Mouse (Mus musculus): ENCODE results near the gene Mgea5.

Gene Mgea5

DNA sequence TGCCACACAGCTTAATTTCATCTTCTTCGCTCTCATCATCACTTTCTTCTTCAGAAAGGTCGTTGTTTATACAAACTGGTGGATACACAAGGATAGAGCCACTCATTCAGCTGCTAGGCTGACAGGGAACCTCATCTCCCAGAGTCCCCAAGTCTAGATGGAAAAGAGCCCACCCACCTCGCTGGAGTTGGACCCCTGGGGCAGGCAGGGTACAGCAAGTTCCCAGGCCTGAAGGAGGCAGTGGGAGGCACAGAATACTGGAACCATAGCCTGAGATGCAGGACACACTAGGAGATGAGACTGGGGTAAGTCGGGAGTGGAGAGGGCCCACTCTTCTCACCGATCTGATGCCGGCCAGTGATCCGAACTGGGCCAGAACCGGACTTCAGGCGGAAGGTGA is 35.4 kb downstream of the Mgea5 start:
- DNase-seq (ENCODE audit: low spot score in 2 of 2): no peak

GRCm38 (mm10) chr19:45747028-45747867 is 36.4 kb downstream of the Mgea5 start:
- peak; percentile 72 to 81 for DNase-seq (ENCODE audit: low spot score in 2 of 2)

- DNase-seq (ENCODE audit: low spot score in 2 of 2): peak; percentile 55 to 59
These were observed 37.2 kb downstream of the Mgea5 start for GRCm38 (mm10) chr19:45746153-45747020.

- DNase-seq (ENCODE audit: low spot score in 2 of 2): no peak
These were observed 38.1 kb downstream of the Mgea5 start for GRCm38 (mm10) chr19:45745344-45746152.

- no peak for DNase-seq (ENCODE audit: low spot score in 2 of 2)
These were observed 40.0 kb downstream of the Mgea5 start for GRCm38 (mm10) chr19:45743619-45744018.

GRCm38 (mm10) chr19:45742984-45743575 is 40.6 kb downstream of the Mgea5 start:
- no peak for DNase-seq (ENCODE audit: low spot score in 2 of 2)

- no peak for DNase-seq (ENCODE audit: low spot score in 2 of 2)
These were observed 41.2 kb downstream of the Mgea5 start, which contains the start of gene Fgf8 for GRCm38 (mm10) chr19:45742218-45742983. TSS of gene Fgf8 (minus strand) at chr19:45742915.

- DNase-seq (ENCODE audit: low spot score in 2 of 2): no peak
These were observed 42.0 kb downstream of the Mgea5 start for GRCm38 (mm10) chr19:45741431-45742217.

- DNase-seq (ENCODE audit: low spot score in 2 of 2): no peak
These were observed 42.8 kb downstream of the Mgea5 start for GRCm38 (mm10) chr19:45740817-45741216.

DNA sequence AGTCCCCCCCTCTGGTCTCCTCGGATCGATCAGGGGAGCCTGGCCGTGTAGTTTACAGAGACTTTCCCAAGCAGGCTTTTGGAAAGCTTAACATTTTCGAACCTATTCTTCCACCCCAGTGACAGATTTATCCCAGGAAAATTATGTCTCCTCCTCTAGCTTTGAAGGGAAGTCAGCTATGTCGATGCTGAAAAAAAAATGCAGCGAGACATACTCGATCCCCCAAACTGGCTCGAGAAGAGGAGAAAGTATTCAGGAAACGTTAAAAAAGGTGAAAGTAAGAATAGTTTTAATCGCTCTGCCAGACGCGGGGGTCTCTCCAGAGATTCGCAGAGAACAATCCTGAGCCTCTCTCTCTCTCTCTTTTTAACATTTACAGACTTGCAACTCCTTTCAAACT is 43.4 kb downstream of the Mgea5 start:
- DNase-seq (ENCODE audit: low spot score in 2 of 2): no peak

GRCm38 (mm10) chr19:45738521-45738920 is 45.1 kb downstream of the Mgea5 start:
- DNase-seq (ENCODE audit: low spot score in 2 of 2): no peak

- DNase-seq (ENCODE audit: low spot score in 2 of 2): no peak
These were observed 45.7 kb downstream of the Mgea5 start for GRCm38 (mm10) chr19:45737846-45738484.

DNA sequence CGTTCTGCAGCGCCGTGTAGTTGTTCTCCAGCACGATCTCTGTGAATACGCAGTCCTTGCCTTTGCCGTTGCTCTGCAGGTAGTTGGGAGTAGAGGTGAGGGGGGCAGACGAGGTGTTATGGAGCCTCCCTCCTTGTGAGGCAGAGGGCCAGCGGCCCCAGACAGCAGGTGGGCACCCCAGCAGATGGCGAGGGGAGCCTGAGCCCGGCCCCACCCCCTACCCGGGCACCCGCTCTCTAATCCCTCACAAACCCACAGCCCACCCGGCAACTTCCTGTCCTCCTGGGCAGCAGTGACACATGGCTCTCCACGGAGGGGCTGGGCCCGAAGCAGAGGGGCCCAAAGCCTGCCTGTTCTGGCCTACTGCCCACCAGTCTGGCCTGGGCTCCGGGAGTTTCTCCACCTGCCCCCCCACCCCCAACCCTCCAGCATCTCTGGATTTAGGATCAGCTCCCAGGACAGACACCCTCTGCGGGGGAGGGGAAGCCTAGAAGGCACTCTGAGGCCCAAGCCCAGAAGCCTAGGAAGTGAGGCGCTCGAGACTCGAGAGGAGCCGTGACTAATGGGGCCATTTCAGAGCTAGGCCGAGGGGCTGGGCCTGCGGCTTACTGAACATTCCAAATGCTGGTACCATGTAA is 46.3 kb downstream of the Mgea5 start:
- DNase-seq (ENCODE audit: low spot score in 2 of 2): no peak

DNA sequence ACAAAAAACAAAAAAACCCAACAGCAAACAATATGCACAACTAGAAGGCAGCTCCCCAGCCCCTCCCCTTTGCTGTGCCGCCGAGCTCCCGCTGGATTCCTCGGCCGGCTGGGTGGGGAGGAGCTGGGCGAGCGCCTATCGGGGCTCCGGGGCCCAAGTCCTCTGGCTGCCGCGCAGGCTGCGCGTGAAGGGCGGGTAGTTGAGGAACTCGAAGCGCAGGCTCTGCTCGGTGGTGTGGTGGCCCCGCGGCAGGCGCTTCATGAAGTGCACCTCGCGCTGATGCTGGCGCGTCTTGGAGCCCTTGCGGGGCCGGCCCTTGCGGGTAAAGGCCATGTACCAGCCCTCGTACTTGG is 46.8 kb downstream of the Mgea5 start:
- DNase-seq (ENCODE audit: low spot score in 2 of 2): no peak

- DNase-seq (ENCODE audit: low spot score in 2 of 2): no peak
These were observed 47.4 kb downstream of the Mgea5 start for GRCm38 (mm10) chr19:45736241-45736640.

DNA sequence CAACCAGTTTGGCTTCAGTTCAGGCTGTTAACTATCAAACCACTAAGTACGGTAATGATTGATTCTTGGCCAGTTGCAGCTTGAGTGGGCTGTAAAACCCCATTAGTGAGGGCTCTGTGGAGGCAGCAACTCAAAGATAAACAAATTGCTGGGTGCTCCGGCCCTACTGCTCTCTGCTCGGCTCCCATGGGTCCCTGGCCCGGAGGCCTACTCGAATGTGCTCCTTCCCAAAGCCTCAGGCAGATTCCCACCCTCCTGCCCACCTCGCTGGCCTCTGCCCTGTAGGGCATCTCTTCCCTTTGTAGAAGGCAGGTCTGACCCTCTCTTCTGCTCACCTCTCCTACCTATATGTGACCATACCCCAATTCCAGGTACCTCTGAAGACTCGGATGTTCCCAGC is 48.9 kb downstream of the Mgea5 start:
- DNase-seq (ENCODE audit: low spot score in 2 of 2): no peak

DNA sequence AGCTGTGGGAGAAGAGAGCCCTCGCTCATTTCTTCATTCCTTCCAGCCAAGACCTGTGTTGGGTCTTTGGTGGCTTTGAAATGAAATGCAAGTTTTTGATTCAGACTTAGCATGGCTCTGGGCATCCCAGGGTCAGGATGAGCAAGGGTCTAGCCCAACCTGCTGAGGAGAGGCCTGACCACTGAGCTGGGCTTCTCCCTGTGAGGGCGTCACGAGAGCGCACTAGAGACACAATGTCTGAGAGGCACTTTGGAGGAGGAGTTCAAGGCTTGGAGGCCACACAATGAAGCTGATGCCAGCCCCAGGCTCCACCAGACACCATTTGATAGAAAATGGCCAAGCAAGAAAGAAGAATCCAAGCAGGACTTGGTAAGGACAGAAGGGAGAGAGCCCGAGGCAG is 49.4 kb downstream of the Mgea5 start:
- no peak for DNase-seq (ENCODE audit: low spot score in 2 of 2)

GRCm38 (mm10) chr19:45733564-45733963 is 50.1 kb downstream of the Mgea5 start:
- DNase-seq (ENCODE audit: low spot score in 2 of 2): no peak

DNA sequence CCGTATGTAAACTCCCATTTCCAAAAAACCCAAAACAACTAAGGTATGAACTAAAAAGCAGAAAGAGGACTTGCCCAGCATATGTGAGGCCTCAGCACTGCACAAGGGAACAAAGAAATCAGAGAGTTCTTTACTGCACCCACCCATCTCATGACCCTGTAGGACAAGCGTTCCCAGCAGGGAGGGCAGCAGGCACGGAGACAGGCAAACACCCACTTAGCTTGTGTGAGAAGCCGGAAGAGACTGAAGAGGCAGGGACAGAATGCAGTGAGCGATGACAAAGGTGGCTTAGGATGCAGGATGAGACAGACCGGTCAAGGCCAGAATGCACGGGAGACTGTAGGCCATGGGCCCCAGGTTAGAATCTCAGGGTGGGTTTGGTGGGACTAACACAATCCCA is 52.0 kb downstream of the Mgea5 start:
- no peak for DNase-seq (ENCODE audit: low spot score in 2 of 2)

All from right cerebral cortex, postnatal 36 days (tissue).